Mouse (Mus musculus) ES-E14 (cell line): Measurements from ENCODE around the gene Slc3a1. TPM values are rescaled to one million over a fixed set of nuclear protein-coding genes. Genes with fewer than 3 reads are reported as not detected.

Experiments
- DNase-seq: peaks from one replicate; pipeline ENCODE4 v3.0.0-alpha.2; 2013; ENCODE audit warnings: low read depth, low spot score
- H3K27ac ChIP-seq: 2 replicates; pipeline ENCODE4 v1.5.1; 2012; ENCODE audit warnings: low read depth, mild to moderate bottlenecking, low read length, moderate library complexity, mixed read lengths; ENCODE audit not compliant: poor library complexity, insufficient read depth, severe bottlenecking
- H3K36me3 ChIP-seq: 2 replicates; pipeline ENCODE4 v1.6.1; 2012; ENCODE audit warnings: mild to moderate bottlenecking, low read length, moderate library complexity, mixed read lengths; ENCODE audit not compliant: control insufficient read depth, poor library complexity, insufficient read depth, severe bottlenecking
- H3K4me1 ChIP-seq, 2 experiments: fragments of 150-350 bp in 1 of 2; sonication (generic) in 1 of 2; 2 replicates each; pipeline ENCODE4 v1.6.1; 2012; ENCODE audit warnings: low read length in 2 of 2, mild to moderate bottlenecking in 1 of 2, mixed read lengths in 1 of 2; ENCODE audit not compliant: control insufficient read depth in 2 of 2, insufficient read depth in 2 of 2, poor library complexity in 1 of 2
- H3K4me3 ChIP-seq, 2 experiments: fragments of 150-350 bp in 1 of 2; sonication (generic) in 1 of 2; 2 replicates each; pipeline ENCODE4 v1.5.1; 2012; ENCODE audit warnings: low read length in 2 of 2, low read depth in 1 of 2, mild to moderate bottlenecking in 1 of 2, mixed read lengths in 1 of 2; ENCODE audit not compliant: insufficient read depth in 1 of 2, poor library complexity in 1 of 2, severe bottlenecking in 1 of 2
- H3K9ac ChIP-seq: 2 replicates; pipeline ENCODE4 v1.6.1; 2012; ENCODE audit warnings: low read depth, mild to moderate bottlenecking, low read length, mixed read lengths; ENCODE audit not compliant: poor library complexity, insufficient read depth, severe bottlenecking
- H3K9me3 ChIP-seq: fragments of 150-350 bp; sonication (generic); 2 replicates; pipeline ENCODE4 v1.6.1; 2012; ENCODE audit warnings: low read depth, mild to moderate bottlenecking, low read length; ENCODE audit not compliant: control insufficient read depth, insufficient read depth
- CHD2 ChIP-seq: IDR thresholded peaks from 2 replicates; pipeline ENCODE4 v1.6.1; 2014; ENCODE audit warnings: mild to moderate bottlenecking, low read depth, low read length, inconsistent platforms
- HCFC1 ChIP-seq: IDR thresholded peaks from 2 replicates; pipeline ENCODE4 v1.6.1; 2012; ENCODE audit warnings: low read length, inconsistent platforms, borderline replicate concordance; ENCODE audit not compliant: insufficient read depth
- MAFK ChIP-seq: IDR thresholded peaks from 2 replicates; pipeline ENCODE4 v1.6.1; 2014; ENCODE audit warnings: mild to moderate bottlenecking, low read depth, low read length, inconsistent platforms; ENCODE audit not compliant: insufficient read depth
- ZC3H11A ChIP-seq: IDR thresholded peaks from 2 replicates; pipeline ENCODE4 v1.6.1; 2012; ENCODE audit warnings: low read depth, mild to moderate bottlenecking, inconsistent platforms, low read length, borderline replicate concordance
- ZNF384 ChIP-seq: IDR thresholded peaks from 2 replicates; pipeline ENCODE4 v1.6.1; 2012; ENCODE audit warnings: low read depth, low read length, inconsistent platforms
- in situ Hi-C, 2 experiments: fragments of 600-800 bp; cut with MboI; formaldehyde crosslinking; loops; one replicate each; pipeline ENCODE4 v1.15.1; 2025; ENCODE audit warnings: low sequenced_read_pairs in 2 of 2, inconsistent platforms in 1 of 2; ENCODE audit not compliant: unreplicated experiment in 2 of 2
- total RNA-seq: library from RNA; depleted of rRNA; stranded (reverse); fragments of 300-350 nt; gene quantifications from 2 replicates; pipeline ENCODE4 v1.2.3, GENCODE M21; 2012

Slc3a1 gene
- total RNA-seq, 1 experiment: 0.18 TPM

DNA sequence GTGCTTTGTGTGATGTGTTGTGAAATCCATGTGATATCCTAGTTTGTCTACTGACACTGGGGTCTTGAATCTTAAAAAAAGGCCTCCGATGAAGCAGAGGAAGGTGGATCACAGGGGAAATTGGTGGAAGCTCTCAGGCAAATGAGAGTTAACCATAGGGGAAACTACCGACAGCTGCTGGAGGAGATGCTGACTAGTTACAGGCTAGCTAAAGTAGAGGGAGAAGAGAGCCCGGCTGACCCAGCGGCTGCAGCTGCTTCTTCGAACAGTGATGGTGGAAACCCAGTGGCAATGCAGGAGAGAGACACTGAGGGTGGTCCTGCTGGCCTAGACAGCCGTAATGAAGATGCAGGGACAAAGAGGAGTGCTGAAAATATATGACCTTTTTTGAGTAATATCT is 14.7 kb upstream of the Slc3a1 start:
- Histone ChIP-seq H3K4me1 (0 out of 4 replicates have a peak, but pooled peaks cover 0 to 2% of the 10 kb centered on the region in 2 experiments), H3K4me3 (no peak overlapping the region), H3K36me3 (peaks cover 9% of the 10 kb centered on the region; the same call in 1 of the 2 replicates), H3K27ac (no peak overlapping the region), H3K9me3 (no peaks in the 10 kb centered on the region), H3K9ac (no peak overlapping the region)
- no peak for TF ChIP-seq ZC3H11A
- TF ChIP-seq CHD2: no peak
- TF ChIP-seq HCFC1: no peak
- TF ChIP-seq ZNF384: no peak
- TF ChIP-seq MAFK: no peak
- no peak for DNase-seq
- in situ Hi-C loops: no loop called here

DNA sequence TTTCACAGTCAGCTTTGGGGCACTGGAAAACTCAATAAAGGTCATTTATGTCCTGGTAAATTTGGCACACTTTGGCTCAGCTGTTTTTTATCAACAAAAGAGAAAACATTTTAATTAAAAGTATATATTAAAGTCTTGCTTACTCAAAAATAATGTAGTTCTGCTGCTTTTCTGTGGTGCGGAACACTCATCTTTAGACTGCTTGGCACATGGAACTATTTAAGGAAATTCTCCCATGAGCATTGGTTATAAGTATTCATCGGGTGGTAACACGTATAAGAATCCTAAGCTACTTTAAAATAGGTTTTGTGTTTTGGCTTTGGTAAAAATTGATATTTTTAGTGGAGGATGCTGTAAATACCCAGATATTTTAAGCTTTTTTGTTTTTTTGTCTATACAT is 13.5 kb upstream of the Slc3a1 start:
- H3K36me3 ChIP-seq: peaks cover 9% of the 10 kb centered on the region; the same call in 1 of the 2 replicates
- TF ChIP-seq HCFC1: no peak
- no peak for TF ChIP-seq ZC3H11A
- no peak for TF ChIP-seq ZNF384
- no peak for TF ChIP-seq MAFK
- TF ChIP-seq CHD2: no peak
- in situ Hi-C loops: no loop called here
- H3K9ac ChIP-seq: no peak overlapping the region
- no peak for DNase-seq
- H3K4me3 ChIP-seq: no peak overlapping the region
- H3K4me1 ChIP-seq: 0 out of 4 replicates have a peak, but pooled peaks cover 0 to 2% of the 10 kb centered on the region in 2 experiments
- H3K27ac ChIP-seq: no peak overlapping the region
- H3K9me3 ChIP-seq: no peaks in the 10 kb centered on the region

DNA sequence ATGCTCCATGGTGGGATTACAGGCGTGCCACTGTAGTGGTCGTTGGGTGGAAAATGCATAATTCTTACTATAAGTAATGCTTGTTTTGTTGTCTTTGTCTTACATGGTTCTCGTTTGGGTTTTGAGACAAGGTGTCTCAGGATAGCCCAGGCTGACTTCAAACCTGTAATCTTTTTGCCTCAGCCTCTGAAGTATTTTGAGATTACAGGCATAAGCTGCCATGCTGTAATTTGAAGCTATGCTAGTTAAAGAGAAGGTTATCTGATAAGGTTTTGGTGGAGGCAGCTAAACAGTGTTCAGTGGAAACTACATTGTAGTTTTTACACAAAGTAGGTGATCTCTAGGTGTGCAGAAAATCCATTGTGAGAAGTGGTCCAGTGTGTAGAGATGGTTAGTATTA is 9.8 kb upstream of the Slc3a1 start:
- Histone ChIP-seq H3K4me1 (0 out of 4 replicates have a peak, but pooled peaks cover 0 to 5% of the 10 kb centered on the region in 2 experiments), H3K9ac (no peak overlapping the region), H3K27ac (no peak overlapping the region), H3K36me3 (peaks cover 2% of the 10 kb centered on the region; the same call in 1 of the 2 replicates), H3K4me3 (no peak overlapping the region), H3K9me3 (no peaks in the 10 kb centered on the region)
- in situ Hi-C loops: no loop called here
- no peak for DNase-seq
- TF ChIP-seq ZC3H11A (no peak), CHD2 (no peak), ZNF384 (no peak), MAFK (no peak), HCFC1 (no peak)

DNA sequence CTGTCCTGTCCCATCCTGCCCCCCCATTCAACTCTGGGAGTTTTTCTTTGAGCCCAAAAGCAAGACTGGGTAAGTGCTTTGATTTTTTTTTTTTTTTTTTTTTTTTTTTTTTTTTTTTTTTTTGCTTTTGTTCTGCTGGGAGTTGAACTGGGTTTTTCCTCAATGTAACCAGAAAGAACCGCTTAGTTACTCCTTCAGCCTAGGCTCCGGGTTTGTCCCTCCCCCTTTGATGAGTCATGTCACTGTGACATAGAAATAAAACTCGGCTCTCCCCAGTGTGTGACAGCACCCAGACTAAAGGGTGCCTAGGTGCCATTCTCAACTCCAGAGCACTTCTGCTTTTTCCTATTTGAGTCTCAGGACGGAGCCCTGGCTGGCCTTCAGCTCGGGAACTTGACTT is 9.4 kb upstream of the Slc3a1 start:
- Histone ChIP-seq H3K4me3 (no peak overlapping the region), H3K9me3 (no peaks in the 10 kb centered on the region), H3K9ac (no peak overlapping the region), H3K4me1 (peaks cover 0 to 5% of the 10 kb centered on the region in 2 experiments; a peak in 1 of 4 replicates), H3K27ac (no peak overlapping the region), H3K36me3 (peaks cover 2% of the 10 kb centered on the region; the same call in 1 of the 2 replicates)
- in situ Hi-C loops: no loop called here
- TF ChIP-seq ZNF384 (peak; percentile 77; the same call in 1 of the 2 replicates), ZC3H11A (no peak), HCFC1 (no peak)
- no peak for DNase-seq

DNA sequence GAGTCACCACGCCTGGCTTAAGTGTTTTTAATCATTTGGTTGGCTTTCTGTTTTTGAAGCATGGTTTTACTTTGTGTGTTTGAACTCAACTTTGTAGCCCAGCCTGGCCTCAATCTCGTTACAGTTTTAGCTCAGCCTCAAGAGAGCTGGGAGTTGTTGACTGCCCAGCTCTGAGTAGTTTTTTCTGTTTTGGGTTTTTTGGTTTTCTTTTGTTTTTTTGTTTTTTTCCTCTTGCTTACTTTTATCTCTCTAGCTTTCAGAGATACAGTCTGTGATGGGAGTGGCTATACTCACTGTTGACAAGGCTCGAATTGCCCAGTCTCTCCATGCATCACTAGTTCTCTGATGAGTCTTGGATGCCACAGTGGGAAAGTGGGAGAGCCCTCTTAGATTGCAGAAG is 7.8 kb upstream of the Slc3a1 start:
- in situ Hi-C loops: no loop called here
- Histone ChIP-seq H3K4me1 (peaks cover 0 to 5% of the 10 kb centered on the region in 2 experiments; a peak in 1 of 4 replicates), H3K36me3 (peaks cover 5% of the 10 kb centered on the region; the same call in 1 of the 2 replicates), H3K9ac (no peak overlapping the region), H3K4me3 (no peak overlapping the region), H3K9me3 (no peaks in the 10 kb centered on the region), H3K27ac (no peak overlapping the region)
- no peak for TF ChIP-seq HCFC1
- TF ChIP-seq ZC3H11A: no peak
- no peak for TF ChIP-seq CHD2
- no peak for TF ChIP-seq ZNF384
- no peak for TF ChIP-seq MAFK
- DNase-seq: no peak
